Mouse (Mus musculus): ENCODE data around the gene Tnnt1.

Gene Tnnt1

DNA sequence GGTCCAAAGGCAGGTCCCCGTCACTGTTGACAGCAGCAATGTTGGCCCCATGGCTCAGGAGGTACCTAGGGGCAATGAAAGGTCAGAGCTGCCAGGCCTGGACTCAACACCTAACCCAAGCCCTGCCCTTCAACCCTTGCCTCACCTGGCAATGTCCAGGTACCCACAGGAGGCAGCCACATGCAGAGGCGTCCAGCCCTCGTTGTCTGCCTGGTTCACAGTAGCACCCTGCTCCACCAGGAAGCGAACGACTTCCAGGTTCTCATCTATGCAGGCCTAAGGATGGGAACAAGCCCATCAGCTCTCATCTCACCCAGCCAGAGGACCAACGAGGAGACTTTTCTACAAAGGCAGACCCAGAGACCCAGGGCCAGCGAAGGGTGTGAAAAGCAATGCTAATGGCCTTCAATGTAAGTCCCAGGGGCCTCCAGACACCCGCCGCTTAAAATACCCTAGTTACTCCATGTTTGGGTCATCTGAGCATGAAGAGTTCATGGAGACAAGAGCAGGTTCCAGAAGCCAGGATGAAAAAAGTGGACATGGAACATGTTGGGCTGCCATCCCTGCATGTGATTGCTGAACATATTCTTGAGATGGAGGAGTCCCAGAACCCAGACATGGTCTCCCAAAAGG lies 18.8 kb downstream of the Tnnt1 start:
- DNase-seq (ENCODE audit: low read depth) = no peak

DNA sequence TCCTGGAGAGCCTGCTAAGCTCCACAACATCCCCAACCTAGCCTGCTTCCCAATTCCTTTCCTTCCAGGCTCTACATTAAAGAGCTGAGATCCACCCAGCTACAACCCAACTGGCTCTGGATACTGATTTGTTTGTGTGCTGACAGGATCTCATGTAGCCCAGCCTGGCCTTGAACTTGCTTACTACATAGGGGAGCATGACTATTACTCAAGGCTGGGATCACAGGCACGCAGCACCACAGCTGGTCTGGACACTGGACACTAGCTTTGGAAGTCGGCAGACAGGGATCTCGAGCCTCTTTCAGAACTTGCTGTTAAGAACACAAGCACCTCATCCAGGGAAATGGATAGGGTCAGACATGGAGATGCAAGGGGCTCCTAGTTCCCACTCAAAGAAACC lies 19.7 kb downstream of the Tnnt1 start:
- no peak for DNase-seq (ENCODE audit: low read depth)

DNA sequence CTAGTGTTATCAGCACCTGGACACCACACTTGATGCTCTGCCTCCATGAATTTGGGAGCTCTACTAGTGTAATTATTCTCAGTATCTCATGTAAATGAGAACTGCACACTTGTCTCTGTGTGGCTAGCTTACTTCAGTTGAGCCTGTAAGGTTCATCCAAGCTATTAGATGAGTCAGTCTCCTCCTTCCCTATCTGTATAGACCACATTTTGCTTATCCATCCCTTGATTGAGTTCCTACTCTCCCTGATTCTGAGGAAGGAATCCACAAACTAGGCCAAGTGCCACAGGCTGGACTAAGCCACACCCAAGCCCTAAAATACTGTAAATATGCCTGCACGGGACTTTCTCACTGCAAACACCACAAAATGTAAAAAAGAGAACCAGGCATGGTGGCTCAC lies 22.2 kb downstream of the Tnnt1 start:
- DNase-seq (ENCODE audit: low read depth) = no peak

DNA sequence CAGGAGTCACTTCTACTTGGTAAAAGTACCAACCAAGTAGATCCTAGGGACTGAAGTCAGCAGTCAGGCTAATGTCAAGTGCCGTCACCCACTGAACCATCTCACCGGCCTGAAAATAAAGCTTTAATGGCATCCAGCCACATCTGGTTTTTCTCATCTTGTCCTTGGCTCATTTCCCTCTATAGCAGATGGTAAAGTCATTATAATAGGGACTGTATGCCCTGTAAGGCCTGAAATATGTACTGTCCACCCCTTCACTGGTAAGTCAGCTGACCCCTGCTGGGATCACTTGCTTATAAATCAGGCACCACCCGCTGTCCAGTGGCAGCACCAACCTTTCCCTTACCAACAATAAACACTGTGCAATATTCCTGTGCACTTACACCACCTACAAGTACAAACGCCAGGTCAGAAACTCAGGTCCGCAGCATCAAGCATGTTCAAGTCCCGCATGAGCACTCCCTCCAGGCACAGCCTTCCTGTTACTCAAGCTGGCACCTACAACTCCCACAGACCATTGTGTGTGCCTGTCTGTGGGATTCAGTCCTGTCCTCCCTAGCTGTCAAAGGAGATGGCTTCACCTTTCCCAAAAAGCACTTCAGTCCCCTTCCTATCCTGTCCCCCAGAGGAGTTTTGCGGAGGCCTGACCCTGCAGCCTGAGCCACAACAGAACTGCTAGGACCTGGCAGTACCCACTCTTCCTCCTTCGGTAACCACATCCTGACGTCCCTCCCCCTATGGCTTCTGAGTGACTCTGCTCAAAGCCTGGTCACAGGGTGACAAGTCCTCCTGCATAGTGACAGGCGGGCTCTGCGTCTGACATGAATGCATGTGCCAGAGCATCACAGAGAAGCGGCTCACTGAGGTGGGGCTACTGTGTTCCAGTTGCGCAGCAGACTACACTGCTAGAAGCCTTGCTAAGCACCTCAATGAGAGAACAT lies 23.6 kb downstream of the Tnnt1 start:
- DNase-seq (ENCODE audit: low read depth) = no peak

DNA sequence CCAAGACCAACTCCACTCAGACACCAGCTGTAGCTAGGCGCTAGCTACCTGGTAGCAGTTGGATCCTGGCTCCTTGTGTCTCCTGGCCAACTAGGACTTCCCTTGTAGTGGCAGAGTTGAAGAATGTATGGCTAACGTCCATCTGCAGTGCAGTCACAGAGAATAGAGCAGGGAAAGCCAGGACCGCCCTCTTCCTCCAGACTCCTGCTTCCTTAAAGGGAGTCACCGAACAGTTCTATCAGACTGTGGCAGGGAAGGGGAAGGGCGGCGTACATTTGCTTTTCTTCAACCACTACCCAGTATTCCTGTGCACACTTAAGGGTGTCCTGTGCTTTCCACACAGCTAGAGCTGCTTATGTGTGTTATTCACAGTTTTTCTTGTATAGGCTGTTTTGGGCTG lies 24.9 kb downstream of the Tnnt1 start:
- no peak for DNase-seq (ENCODE audit: low read depth)

DNA sequence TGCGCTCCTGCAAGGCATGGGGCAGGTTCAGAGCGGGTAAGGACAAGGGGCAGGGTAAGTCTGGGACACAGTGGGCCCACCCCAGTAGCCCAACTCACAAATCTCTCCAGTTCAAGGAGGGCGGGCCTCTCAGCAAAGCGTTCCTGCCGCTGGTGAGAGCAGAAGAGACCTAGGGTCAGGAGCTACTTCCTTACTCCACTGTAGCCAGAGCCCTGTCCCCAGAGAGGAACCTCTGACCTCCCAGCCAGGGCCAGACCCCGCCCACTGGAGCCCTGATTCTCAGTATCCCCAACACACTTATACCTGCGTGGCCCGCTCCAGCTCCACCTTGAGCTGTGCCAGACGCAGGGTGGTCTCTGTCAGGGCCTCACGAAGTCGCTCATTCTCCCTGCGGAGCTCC lies 33.9 kb downstream of the Tnnt1 start:
- no peak for DNase-seq (ENCODE audit: low read depth)

DNA sequence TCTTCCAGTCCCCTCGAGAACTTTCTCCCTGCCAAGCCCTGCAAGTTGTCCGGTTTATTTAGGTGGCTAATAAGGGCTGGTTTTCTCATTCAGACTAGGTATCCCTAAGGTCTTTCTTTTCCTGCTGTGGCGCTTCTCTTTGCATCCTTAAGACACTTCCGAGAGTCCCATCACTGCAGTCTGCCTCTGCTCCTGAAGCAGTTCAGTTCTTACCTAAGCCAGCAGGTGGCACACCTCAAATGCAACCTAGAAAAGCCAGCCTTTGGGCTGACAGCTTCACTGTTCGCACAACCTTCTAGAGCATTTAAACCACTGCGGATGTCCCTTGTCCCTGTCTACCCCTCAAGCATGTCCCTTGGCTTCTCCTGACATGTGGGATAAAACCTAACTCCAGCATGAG lies 36.5 kb downstream of the Tnnt1 start:
- DNase-seq (ENCODE audit: low read depth) = no peak

DNA sequence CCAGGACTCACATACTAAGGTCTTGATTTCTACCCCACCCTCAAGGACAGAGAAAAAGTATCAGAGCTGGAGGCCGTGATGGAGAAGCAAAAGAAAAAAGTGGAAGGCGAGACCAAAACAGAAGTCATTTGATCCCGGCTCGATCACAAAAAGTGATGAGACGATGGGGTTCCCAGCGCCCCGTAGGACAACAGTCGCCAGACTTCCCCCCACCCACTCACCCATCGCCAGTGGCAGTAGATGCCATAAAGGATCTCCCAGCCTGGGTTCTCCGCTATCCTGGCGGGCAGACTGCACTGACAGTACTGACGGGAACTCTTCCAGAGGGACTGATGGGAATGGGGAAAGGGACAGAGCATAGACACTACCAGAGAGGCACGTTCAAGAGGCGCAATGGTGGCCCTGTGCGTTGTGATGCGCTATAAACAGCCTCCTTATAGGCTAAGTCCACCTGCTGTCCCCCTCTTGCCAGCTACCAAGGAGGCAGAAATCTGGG lies 37.3 kb downstream of the Tnnt1 start:
- DNase-seq (ENCODE audit: low read depth) = no peak

DNA sequence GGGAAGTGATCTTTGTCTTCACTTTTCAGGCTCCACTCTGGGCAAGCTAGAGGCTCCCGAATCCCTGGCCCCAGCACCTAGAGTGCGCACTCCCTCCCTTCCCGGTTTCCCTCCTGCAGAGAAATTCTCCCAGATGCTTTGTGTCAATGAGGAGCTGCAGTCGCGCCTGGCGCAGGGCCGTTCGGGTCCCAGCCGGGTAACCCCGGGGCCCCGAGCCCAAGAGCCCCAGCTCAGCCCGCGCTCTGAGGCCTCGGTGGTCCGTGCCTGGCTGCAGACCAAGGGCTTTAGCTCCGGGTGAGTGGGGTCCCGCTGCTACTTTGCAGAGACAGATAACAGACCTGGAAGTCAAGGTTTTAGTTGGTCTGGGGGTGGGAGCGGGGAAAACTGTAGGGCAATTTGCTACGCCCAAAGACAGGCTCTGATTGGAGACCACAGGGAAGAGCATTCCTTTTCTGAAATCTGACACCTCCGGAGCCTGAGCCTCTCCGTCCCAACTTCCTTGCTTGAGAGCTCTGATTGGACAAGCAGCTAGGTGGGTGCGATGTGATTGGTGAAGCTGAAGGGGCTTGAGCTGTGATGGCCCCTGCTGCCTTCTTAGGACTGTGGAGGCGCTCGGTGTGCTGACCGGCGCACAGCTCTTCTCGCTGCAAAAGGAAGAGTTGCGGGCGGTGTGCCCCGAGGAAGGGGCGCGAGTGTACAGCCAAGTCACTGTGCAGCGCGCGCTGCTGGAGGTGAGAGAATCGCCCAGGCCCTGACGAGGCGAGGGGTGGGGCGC lies 38.0 kb downstream of the Tnnt1 start:
- DNase-seq (ENCODE audit: low read depth) = no peak

DNA sequence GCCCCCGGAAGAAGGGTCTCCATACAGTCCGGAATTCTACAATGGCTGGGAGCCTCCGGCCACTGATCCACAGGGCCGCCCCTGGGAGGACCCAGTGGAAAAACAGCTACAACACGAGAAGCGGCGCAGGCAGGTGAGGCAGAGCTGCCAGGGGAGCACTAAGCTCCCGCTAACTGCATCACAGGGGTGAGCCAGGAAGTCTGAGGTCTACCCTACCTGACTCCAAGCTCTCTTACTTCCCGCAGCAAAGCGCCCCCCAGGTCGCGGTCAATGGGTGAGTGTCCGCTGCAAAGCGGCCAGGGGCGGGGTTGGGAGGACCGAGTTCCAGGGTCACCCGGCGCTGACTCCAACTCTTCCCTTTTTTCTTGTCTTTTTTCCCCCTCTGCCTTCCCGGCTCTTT lies 42.2 kb downstream of the Tnnt1 start:
- no peak for DNase-seq (ENCODE audit: low read depth)

DNA sequence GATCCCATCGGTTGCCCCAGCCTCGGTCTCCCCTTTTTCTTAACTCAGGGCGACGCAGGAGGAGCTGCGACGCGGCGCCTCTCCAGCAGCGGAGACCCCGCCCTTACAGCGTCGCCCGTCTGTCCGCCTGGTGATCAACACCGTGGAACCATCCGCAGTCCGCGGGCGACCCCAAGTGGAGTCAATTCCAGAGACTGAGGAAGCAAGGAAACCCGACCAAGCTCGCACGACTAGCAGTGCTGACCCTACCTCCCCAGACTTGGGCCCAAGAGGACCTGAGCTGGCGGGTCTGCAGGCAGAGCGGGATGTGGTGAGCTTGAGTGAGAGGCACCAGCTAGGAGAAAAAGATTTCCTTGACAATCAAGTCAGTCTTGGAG lies 45.0 kb downstream of the Tnnt1 start:
- no peak for DNase-seq (ENCODE audit: low read depth)

DNA sequence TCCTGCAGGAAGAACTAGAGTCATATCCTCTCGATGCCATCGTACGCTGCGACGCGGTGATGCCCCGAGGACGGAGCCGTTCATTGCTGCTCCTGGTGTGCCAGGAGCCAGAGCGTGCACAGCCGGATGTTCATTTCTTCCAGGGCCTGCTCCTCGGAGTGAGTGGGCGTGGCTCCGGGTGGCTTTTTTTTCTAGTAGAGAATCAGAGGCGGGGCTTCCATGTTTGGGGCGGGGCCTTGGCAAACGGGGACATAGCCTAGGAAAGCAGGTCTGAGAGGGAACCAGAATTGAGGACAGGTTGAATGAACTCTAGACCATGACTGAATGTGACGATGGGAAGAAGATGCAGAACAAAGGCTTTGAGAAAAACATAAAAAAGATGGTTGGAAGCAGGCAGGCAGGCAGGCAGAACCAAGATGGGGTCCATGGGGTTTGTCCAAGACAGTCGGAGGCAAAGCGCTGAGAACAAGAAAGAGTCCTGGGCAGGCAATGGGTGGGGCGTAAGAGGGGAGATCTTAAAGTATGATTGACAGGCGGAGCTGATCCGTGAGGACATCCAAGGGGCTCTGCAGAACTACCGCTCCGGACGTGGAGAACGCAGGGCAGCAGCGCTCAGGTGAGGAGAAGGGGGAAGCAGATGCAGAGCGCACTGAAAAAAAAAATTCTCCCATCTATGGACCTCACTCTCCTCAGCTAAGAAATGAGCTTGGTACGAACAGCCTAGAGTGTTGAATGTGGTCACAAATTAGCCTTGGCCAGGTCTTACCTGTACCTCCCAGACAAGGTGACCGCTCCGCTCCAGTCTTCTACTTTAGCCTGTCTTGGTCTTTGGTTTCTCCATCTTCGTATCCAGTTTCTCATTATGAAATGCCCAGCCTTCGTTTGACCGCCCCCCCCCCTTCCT lies 45.7 kb downstream of the Tnnt1 start:
- DNase-seq (ENCODE audit: low read depth) = no peak

DNA sequence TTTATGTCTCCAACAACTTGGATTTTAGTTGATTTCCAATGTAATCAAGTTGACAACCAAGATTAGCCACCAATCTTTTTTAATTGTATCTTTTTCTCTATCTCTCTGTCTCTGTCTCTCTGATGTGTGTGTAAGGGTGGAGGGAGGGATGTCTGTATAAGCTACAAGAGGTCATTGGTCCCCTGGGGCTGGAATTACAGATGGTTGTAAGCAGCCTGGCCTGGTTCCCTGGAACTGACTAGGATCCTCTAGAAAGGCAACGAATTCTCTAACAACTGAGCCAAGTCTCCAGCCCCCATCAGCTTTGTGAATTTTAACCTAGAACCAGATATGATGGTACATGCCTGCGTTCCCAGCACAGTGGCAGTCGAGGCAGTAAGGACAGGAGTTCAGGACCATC lies 48.4 kb downstream of the Tnnt1 start:
- no peak for DNase-seq (ENCODE audit: low read depth)

DNA sequence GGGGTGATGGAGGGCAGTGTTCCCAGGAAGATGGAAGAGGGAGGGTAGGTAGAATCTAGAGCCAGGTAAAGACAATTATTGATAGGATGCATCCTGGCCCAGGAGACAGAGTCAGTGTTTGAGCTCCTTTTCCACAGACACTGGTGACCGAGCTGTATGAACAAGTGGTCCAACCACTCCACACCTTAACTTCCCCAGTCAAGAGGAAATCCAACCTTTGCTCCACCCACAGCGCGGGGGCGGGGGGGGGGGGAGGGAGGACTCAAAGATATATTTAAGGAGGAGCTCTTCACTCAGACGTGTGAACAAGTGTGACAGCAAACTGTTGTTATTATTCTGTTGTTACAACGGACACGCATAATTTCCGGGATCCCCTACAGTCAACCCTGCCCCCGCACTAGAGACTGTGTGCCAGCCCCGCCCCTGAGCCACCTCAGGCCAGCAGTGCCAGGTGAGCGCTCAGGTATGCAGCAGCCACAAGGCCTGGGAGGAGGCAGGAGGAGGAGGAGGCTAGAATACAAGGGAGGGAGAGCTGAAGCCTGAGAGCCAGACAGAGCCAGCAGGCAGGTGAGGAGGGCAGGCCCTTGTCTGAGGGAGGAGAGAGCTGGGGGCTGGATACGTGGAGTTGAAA lies 51.9 kb downstream of the Tnnt1 start:
- DNase-seq (ENCODE audit: low read depth) = no peak

DNA sequence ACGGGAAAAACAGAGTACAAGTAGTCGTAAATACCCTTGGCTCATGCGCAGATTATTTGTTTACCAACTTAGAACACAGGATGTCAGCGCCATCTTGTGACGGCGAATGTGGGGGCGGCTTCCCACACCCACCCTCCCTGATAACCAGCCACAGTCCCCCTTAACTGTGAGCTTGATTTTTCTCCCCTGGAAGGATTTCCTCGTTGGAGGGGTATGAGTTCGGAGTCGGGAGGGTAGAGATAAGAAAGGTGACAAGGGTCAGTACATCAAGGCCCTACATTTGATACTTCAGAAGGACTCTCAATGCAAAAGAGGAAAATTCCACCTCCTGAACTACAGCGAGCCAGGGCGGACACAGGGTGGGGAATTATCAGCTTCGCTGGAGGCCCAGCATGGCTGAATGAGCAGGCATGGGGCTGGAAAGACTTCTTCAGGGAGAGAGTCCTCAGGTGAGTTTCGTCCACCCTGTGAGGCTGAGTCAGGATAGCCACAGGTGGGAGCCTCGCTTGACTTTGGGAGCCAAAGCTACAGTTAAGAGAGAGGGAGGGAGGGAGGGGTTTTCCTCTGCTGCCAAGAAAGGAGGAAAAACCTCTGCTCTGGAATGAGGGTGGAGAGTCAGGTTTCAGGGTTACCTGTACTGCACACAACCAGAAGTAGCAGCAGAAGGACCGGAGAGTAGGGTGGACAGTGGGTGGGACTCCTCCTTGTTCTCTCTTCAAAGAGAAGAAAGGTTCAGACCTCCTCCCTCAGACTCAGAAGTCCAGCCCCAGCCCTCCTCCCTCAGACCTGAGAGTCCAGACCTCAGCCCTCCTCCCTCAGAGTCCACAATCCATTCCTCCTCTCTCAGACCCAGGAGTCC lies 55.4 kb downstream of the Tnnt1 start, which contains the start of gene Eps8l1:
Eps8l1 (plus strand) TSS at position 99 of the 859 bp plus-strand sequence.
- DNase-seq (ENCODE audit: low read depth) = no peak
